Mouse (Mus musculus) Patski (cell line): Measurements from ENCODE around the gene Brap. TPM values are rescaled to one million over a fixed set of nuclear protein-coding genes. Genes with fewer than 3 reads are reported as not detected.

Source experiments
- ATAC-seq: fragments of 100-300 bp; one replicate; pipeline ENCODE4 v1.8.0; 2021
- CTCF ChIA-PET: fragments of 350-600 bp; sonication (Branson Sonifier 250); formaldehyde crosslinking; loops from one replicate; lab custom pipeline; 2022; ENCODE audit warnings: inconsistent platforms; lab: Charles Lee
- POLR2A ChIA-PET: fragments of 350-600 bp; sonication (Branson Sonifier 250); formaldehyde crosslinking; loops from one replicate; lab custom pipeline; 2022; ENCODE audit warnings: antibody characterized with exemption, inconsistent platforms; lab: Charles Lee
- DNase-seq: peaks from one replicate; pipeline ENCODE4 v3.0.0-alpha.2; 2011; ENCODE audit warnings: low read depth, low spot score
- H3K27me3 ChIP-seq: fragments of 371-371 bp; one replicate; pipeline ENCODE4 v1.5.1; 2021
- CTCF ChIP-seq: fragments of 100-300 bp; IDR thresholded peaks from one replicate; pipeline ENCODE4 v1.5.1; 2021
- in situ Hi-C: fragments of 300-500 bp; cut with MboI; formaldehyde crosslinking; loops from 3 replicates; pipeline ENCODE4 v1.11.1; 2018; ENCODE audit warnings: low pct_unique_long_range_greater_than_20kb, mixed read lengths
- polyA plus RNA-seq: library from polyadenylated mRNA; unstranded; gene quantifications from one replicate; pipeline ENCODE4 v1.2.3, GENCODE M21; 2021

Brap gene
- polyA plus RNA-seq, 1 experiment from 2014 or later: 65.3 TPM

GRCm38 (mm10) chr5:121700496-121700895, 40.1 kb downstream of the Brap start:
- ChIA-PET POLR2A (interaction anchor here (0.6 to 1.8 kb wide), 4 partner anchors 10 to 39 kb away, joined by 3 to 8 read pairs (median 3); partner anchors contain the start of gene Atxn2), CTCF (interaction anchor here (1.2 to 1.9 kb wide), 3 partner anchors 8 to 13 kb away, joined by 3 to 8 read pairs (median 4); no protein-coding TSS in a partner anchor)
- H3K27me3 ChIP-seq: no peaks in the 10 kb centered on the region
- DNase-seq (peak; percentile 35), ATAC-seq (peak; percentile 21)
- in situ Hi-C loops: no loop called here
- TF ChIP-seq CTCF: no peak

GRCm38 (mm10) chr5:121701111-121701769, 40.9 kb downstream of the Brap start:
- ATAC-seq (no peak), DNase-seq (no peak)
- CTCF ChIA-PET: interaction anchor here (0.7 to 1.9 kb wide), 2 partner anchors 11 to 14 kb away, joined by 3 to 8 read pairs; no protein-coding TSS in a partner anchor
- no peaks in the 10 kb centered on the region for H3K27me3 ChIP-seq
- POLR2A ChIA-PET: interaction anchor here (1.0 kb wide), 1 partner anchor 15 kb away, joined by 3 read pairs; no protein-coding TSS in a partner anchor
- in situ Hi-C loops: no loop called here
- no peak for TF ChIP-seq CTCF

DNA sequence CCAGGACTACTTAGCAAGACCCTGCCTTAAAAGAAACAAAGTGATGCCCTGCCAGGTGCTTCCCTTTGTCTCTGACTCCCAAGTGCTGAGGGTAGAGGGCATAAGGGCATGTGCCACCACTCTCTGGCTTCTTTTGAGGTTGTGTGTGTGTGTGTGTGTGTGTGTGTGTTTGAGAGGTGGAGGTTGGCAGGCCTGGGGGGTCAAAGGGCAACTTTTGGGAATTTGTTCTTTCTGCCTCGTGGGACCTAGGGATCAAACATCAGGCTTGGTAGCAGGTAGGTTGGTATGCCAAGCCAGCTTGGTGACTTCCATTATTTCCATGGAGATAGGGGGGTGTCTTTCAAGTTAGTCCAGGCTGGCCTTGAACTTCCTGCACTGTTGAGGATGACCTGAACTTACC, 43.0 kb downstream of the Brap start:
- DNase-seq: no peak
- CTCF ChIA-PET: no interaction called here
- in situ Hi-C loops: no loop called here
- no peak for TF ChIP-seq CTCF
- no peaks in the 10 kb centered on the region for H3K27me3 ChIP-seq
- POLR2A ChIA-PET: no interaction called here
- no peak for ATAC-seq

DNA sequence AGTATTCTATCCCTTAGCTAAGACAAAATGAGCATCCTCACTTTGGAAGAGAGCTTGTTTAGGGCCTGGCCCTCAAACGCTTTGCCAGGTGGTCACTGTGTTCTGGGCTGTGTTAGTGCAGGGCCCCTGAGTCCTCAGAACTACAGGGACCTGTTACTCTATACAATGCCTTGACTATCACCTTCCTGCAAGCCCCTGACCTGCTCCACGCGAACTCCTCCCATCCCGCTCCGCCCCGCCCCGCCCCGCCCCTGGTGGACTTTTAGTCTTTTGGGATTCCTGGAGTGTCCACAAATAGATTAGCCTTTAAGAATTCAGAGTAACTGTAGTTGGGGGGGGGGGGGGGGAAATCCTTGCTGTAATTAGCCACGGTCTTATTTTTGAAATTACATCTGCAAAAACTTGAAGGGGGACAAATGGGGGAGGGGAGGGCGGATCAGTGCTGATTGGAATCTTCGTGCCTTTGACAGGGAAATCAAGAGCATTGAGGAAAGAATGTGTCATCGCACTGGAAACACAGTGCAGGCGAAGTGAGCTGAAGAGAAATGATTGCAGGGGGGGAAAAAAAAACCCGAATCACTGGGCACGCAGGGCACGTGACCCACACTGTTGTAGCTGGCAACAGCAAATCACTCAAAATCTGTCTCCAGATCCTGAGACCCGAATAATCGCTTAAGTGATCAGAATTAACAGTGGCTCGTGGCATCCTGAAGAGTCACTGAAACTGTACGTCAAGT, 44.3 kb downstream of the Brap start:
- no peak for DNase-seq
- POLR2A ChIA-PET: no interaction called here
- no peak for ATAC-seq
- no peaks in the 10 kb centered on the region for H3K27me3 ChIP-seq
- no peak for TF ChIP-seq CTCF
- in situ Hi-C loops: no loop called here
- CTCF ChIA-PET: no interaction called here

GRCm38 (mm10) chr5:121710402-121710801, 50.0 kb downstream of the Brap start:
- ChIA-PET POLR2A (interaction anchor here (0.7 to 1.9 kb wide), 6 partner anchors 11 to 48 kb away, joined by 3 to 13 read pairs (median 7); no protein-coding TSS in a partner anchor), CTCF (interaction anchor here (1.0 to 1.3 kb wide), 2 partner anchors 19 to 22 kb away, joined by 3 to 4 read pairs; no protein-coding TSS in a partner anchor)
- ATAC-seq: no peak
- TF ChIP-seq CTCF: no peak
- H3K27me3 ChIP-seq: no peaks in the 10 kb centered on the region
- in situ Hi-C loops: no loop called here
- no peak for DNase-seq

DNA sequence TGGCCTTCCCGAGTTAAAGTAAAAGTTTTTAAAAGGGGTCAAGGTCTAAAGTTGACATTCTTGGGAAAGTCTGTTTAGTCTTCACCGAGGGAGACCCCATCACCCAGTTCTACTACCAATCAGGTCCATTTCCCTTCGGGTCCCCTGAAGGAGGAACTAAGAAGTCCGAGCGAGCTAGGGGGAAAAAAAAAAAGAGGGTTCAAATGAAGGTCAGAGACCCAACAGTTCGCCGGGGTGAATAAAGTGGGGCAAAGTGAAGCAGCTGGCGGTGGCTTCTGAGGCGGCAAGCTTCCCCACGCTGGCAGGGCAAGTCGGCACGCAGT, 50.4 kb downstream of the Brap start:
- ATAC-seq: no peak
- ChIA-PET POLR2A (interaction anchor here (0.7 to 1.9 kb wide), 5 partner anchors 11 to 48 kb away, joined by 3 to 13 read pairs (median 8); no protein-coding TSS in a partner anchor), CTCF (interaction anchor here (1.0 to 1.3 kb wide), 2 partner anchors 19 to 23 kb away, joined by 3 to 4 read pairs; no protein-coding TSS in a partner anchor)
- no peak for DNase-seq
- TF ChIP-seq CTCF: no peak
- in situ Hi-C loops: no loop called here
- no peaks in the 10 kb centered on the region for H3K27me3 ChIP-seq

GRCm38 (mm10) chr5:121711174-121711927, 51.0 kb downstream of the Brap start, which contains the start of gene Atxn2:
Gene Atxn2, plus strand, starts transcription at chr5:121711337.
- H3K27me3 ChIP-seq: no peaks in the 10 kb centered on the region
- ATAC-seq: peak; percentile 56
- in situ Hi-C loops: no loop called here
- POLR2A ChIA-PET: interaction anchor here (0.7 to 1.9 kb wide), 5 partner anchors 12 to 49 kb away, joined by 3 to 13 read pairs (median 8); no protein-coding TSS in a partner anchor
- CTCF ChIA-PET: interaction anchor here (1.3 kb wide), 1 partner anchor 23 kb away, joined by 4 read pairs; no protein-coding TSS in a partner anchor
- peak; percentile 49 for DNase-seq
- TF ChIP-seq CTCF: no peak

DNA sequence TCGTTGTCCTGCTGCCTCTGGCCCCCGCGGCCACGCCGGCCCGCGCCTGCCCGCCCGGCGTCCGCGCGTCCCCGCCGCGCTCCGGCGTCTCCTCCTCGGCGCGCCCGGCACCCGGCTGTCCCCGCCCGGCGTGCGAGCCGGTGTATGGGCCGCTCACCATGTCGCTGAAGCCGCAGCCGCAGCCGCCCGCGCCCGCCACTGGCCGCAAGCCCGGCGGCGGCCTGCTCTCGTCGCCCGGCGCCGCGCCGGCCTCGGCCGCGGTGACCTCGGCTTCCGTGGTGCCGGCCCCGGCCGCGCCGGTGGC, 51.5 kb downstream of the Brap start:
- POLR2A ChIA-PET: no interaction called here
- in situ Hi-C loops: no loop called here
- CTCF ChIA-PET: no interaction called here

DNA sequence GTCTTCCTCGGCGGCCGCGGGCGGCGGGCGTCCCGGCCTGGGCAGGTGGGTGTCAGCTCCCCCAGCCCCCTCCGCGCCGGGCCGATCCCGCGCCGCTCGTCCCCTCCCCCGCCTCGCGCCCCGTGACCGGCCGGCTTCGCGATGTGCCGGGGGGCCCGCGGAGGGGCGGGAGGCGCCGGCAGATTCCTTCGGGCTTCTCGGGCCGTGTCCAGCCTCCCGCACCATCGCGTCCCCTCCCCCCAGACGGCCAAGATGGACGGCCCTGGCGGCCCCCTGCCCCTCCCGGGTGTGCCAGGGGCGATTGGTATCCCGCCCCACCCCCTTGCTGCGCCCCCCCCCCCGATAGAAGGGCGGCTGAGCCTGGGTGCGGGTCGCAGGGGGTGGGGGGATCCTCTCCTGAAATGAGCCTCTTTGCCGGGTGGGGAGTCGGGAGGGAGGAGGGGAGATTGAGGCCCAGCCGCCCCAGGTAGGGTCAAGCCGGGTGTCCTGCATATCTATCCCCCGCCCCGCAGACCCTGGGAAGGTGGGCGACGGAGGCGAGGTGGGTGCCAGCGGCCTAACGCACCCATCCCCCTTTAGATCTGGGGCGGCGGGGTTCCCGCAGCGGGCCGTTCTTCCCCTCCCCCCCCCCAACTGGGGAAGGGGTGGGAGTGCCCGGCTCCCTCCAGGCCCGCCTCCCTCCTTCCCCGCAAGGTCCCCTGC, 52.0 kb downstream of the Brap start:
- DNase-seq: no peak
- no peak for TF ChIP-seq CTCF
- no peaks in the 10 kb centered on the region for H3K27me3 ChIP-seq
- in situ Hi-C loops: no loop called here
- ChIA-PET CTCF (no interaction called here), POLR2A (no interaction called here)
- ATAC-seq: peak; percentile 19

More for the DNA sequence above, 51.5 kb downstream of the Brap start:
- no peaks in the 10 kb centered on the region for H3K27me3 ChIP-seq
- peak; percentile 3 for ATAC-seq
- no peak for TF ChIP-seq CTCF
- DNase-seq: no peak
